Mouse (Mus musculus): ENCODE data around the gene Kmo. TPM values are rescaled to one million over a fixed set of nuclear protein-coding genes. Genes with fewer than 3 reads are reported as not detected.

The Kmo gene
- total RNA-seq, 1 experiment = not detected

DNA sequence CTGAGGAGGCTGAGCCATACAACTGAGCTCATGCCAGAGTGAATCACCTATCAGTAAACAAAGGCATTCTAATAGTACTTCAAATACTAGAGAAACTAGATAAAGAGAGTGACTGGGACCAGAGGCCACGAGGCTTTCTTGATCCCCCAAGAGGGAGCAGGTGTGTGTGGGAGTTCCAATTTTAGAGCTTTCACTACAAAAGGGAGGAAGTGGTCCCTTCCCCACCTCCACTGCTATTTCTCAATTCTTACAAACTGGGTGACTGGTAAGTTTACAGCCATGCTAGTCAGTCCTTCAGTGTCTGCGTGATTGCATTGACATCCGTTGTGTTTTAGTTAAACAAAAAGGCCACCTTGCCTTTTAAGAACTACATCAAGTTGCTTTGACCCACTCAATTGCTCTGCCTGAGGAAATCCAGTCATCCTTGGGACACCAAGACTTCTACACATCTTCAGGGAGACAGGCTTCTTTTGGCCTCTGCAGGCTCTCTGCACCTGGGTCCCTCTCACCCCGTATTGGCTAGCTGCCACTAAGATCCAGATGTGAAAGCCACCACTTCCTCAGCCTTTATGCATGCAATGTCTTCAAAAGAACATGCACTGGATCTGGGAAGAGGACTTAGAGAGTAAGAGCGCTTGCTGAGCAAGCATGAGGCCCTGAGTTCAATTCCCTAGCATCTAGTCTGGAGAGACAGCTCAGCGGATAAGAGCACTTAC, 20.4 kb downstream of the Kmo start:
- no peak overlapping the region for H3K27ac ChIP-seq (ENCODE audit: insufficient read depth, low read depth, low read length, poor library complexity, severe bottlenecking)
- DNase-seq (ENCODE audit: low read depth, low spot score) = no peak
- in situ Hi-C loops (cut with MboI; ENCODE audit: low sequenced_read_pairs in 2 of 2, unreplicated experiment in 2 of 2) = no loop called here
- no peaks in the 10 kb centered on the region for H3K9me3 ChIP-seq (ENCODE audit: control insufficient read depth, insufficient read depth, low read depth, low read length)
- H3K4me1 ChIP-seq (ENCODE audit: control insufficient read depth in 2 of 2, insufficient read depth in 2 of 2, low read length in 2 of 2, poor library complexity in 1 of 2) = no peaks in the 10 kb centered on the region
- H3K36me3 ChIP-seq (ENCODE audit: control insufficient read depth, insufficient read depth, low read length, poor library complexity, severe bottlenecking) = no peaks in the 10 kb centered on the region
- H3K4me3 ChIP-seq (ENCODE audit: insufficient read depth in 1 of 2, low read depth in 1 of 2, low read length in 2 of 2, poor library complexity in 1 of 2, severe bottlenecking in 1 of 2) = no peak overlapping the region
- no peak overlapping the region for H3K9ac ChIP-seq (ENCODE audit: insufficient read depth, low read depth, low read length, poor library complexity, severe bottlenecking)
- no peak for TF ChIP-seq MAFK (IDR thresholded peaks at IDR 0.05; ENCODE audit: insufficient read depth, low read depth, low read length)
- TF ChIP-seq ZC3H11A (IDR thresholded peaks at IDR 0.05; ENCODE audit: borderline replicate concordance, low read depth, low read length) = no peak
- TF ChIP-seq ZNF384 (IDR thresholded peaks at IDR 0.05; ENCODE audit: low read depth, low read length) = no peak
- TF ChIP-seq CHD2 (IDR thresholded peaks at IDR 0.05; ENCODE audit: low read depth, low read length) = no peak
- no peak for TF ChIP-seq HCFC1 (IDR thresholded peaks at IDR 0.05; ENCODE audit: borderline replicate concordance, insufficient read depth, low read length)

DNA sequence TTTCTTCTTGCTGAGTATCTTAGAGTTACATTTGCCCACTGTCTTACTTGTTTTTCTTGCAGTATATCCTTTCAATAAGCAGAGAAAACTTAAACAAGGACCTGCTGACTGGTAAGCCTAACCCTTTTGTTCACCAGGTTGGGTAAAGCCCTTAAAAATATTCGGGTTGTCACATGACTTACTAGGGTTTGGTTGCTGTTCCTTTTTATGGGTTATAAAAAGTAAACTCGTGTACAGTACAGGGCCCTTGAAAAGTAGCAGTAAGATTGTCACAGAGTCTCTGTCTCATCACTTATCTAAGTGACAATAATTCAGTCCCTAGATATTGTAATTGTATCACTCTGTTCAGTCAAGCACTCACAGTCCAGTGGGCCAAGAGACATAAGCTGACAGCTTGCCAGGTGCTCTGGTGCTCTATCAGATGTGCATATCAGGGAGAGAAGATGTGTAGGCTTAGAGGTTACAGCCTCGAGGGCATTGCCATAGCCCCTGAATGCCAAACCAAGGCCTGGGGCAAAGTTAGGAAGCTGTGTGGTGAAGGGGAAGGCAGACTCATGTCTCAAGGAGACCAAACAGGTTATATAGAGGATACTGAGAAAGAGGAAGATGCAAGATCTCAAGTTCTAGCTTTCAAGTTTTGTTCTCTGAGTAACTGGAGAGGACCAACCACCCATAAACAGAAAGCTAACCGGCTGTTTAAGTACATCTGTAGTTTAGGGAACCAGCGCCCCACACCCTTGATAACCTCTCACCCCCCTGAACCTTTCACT, 23.5 kb downstream of the Kmo start:
- no peaks in the 10 kb centered on the region for H3K36me3 ChIP-seq (ENCODE audit: control insufficient read depth, insufficient read depth, low read length, poor library complexity, severe bottlenecking)
- H3K4me3 ChIP-seq (ENCODE audit: insufficient read depth in 1 of 2, low read depth in 1 of 2, low read length in 2 of 2, poor library complexity in 1 of 2, severe bottlenecking in 1 of 2) = no peak overlapping the region
- no peak for DNase-seq (ENCODE audit: low read depth, low spot score)
- no peak overlapping the region for H3K27ac ChIP-seq (ENCODE audit: insufficient read depth, low read depth, low read length, poor library complexity, severe bottlenecking)
- in situ Hi-C loops (cut with MboI; ENCODE audit: low sequenced_read_pairs in 2 of 2, unreplicated experiment in 2 of 2) = no loop called here
- TF ChIP-seq HCFC1 (IDR thresholded peaks at IDR 0.05; ENCODE audit: borderline replicate concordance, insufficient read depth, low read length) = no peak
- no peak for TF ChIP-seq ZNF384 (IDR thresholded peaks at IDR 0.05; ENCODE audit: low read depth, low read length)
- TF ChIP-seq MAFK (IDR thresholded peaks at IDR 0.05; ENCODE audit: insufficient read depth, low read depth, low read length) = no peak
- no peak for TF ChIP-seq ZC3H11A (IDR thresholded peaks at IDR 0.05; ENCODE audit: borderline replicate concordance, low read depth, low read length)
- no peak for TF ChIP-seq CHD2 (IDR thresholded peaks at IDR 0.05; ENCODE audit: low read depth, low read length)
- no peaks in the 10 kb centered on the region for H3K9me3 ChIP-seq (ENCODE audit: control insufficient read depth, insufficient read depth, low read depth, low read length)
- no peak overlapping the region for H3K9ac ChIP-seq (ENCODE audit: insufficient read depth, low read depth, low read length, poor library complexity, severe bottlenecking)
- no peaks in the 10 kb centered on the region for H3K4me1 ChIP-seq (ENCODE audit: control insufficient read depth in 2 of 2, insufficient read depth in 2 of 2, low read length in 2 of 2, poor library complexity in 1 of 2)

DNA sequence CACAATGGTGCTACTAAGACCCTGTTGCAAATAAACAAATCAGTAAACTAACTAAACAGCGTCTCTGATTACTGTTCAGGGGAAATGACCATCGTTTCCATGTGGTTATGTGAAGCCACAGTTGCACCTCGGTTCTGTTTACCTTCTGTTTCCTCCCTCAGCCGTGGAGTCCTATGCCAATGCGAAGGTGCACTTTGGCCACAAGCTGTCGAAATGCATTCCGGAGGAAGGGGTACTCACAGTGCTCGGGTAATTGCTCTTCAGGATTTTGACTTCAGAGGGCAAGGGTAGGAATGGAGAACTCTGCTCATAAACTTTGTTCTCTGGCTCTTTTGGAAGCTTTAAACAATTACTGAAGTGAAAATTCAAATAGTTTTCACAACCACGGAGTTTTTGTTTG, 26.8 kb downstream of the Kmo start:
- Histone ChIP-seq H3K9ac (ENCODE audit: insufficient read depth, low read depth, low read length, poor library complexity, severe bottlenecking) (no peak overlapping the region), H3K9me3 (ENCODE audit: control insufficient read depth, insufficient read depth, low read depth, low read length) (no peaks in the 10 kb centered on the region), H3K4me3 (ENCODE audit: insufficient read depth in 1 of 2, low read depth in 1 of 2, low read length in 2 of 2, poor library complexity in 1 of 2, severe bottlenecking in 1 of 2) (no peak overlapping the region), H3K27ac (ENCODE audit: insufficient read depth, low read depth, low read length, poor library complexity, severe bottlenecking) (no peak overlapping the region), H3K36me3 (ENCODE audit: control insufficient read depth, insufficient read depth, low read length, poor library complexity, severe bottlenecking) (no peaks in the 10 kb centered on the region), H3K4me1 (ENCODE audit: control insufficient read depth in 2 of 2, insufficient read depth in 2 of 2, low read length in 2 of 2, poor library complexity in 1 of 2) (no peaks in the 10 kb centered on the region)
- DNase-seq (ENCODE audit: low read depth, low spot score) = no peak
- in situ Hi-C loops (cut with MboI; ENCODE audit: low sequenced_read_pairs in 2 of 2, unreplicated experiment in 2 of 2) = no loop called here
- no peak for TF ChIP-seq CHD2 (IDR thresholded peaks at IDR 0.05; ENCODE audit: low read depth, low read length)
- no peak for TF ChIP-seq ZC3H11A (IDR thresholded peaks at IDR 0.05; ENCODE audit: borderline replicate concordance, low read depth, low read length)
- TF ChIP-seq MAFK (IDR thresholded peaks at IDR 0.05; ENCODE audit: insufficient read depth, low read depth, low read length) = no peak
- TF ChIP-seq ZNF384 (IDR thresholded peaks at IDR 0.05; ENCODE audit: low read depth, low read length) = no peak
- TF ChIP-seq HCFC1 (IDR thresholded peaks at IDR 0.05; ENCODE audit: borderline replicate concordance, insufficient read depth, low read length) = no peak

GRCm38 (mm10) chr1:175648615-175649014, 28.4 kb downstream of the Kmo start:
- in situ Hi-C loops (cut with MboI; ENCODE audit: low sequenced_read_pairs in 2 of 2, unreplicated experiment in 2 of 2) = no loop called here
- Histone ChIP-seq H3K36me3 (ENCODE audit: control insufficient read depth, insufficient read depth, low read length, poor library complexity, severe bottlenecking) (no peaks in the 10 kb centered on the region), H3K4me3 (ENCODE audit: insufficient read depth in 1 of 2, low read depth in 1 of 2, low read length in 2 of 2, poor library complexity in 1 of 2, severe bottlenecking in 1 of 2) (no peak overlapping the region), H3K9ac (ENCODE audit: insufficient read depth, low read depth, low read length, poor library complexity, severe bottlenecking) (no peak overlapping the region), H3K27ac (ENCODE audit: insufficient read depth, low read depth, low read length, poor library complexity, severe bottlenecking) (no peak overlapping the region), H3K4me1 (ENCODE audit: control insufficient read depth in 2 of 2, insufficient read depth in 2 of 2, low read length in 2 of 2, poor library complexity in 1 of 2) (no peaks in the 10 kb centered on the region), H3K9me3 (ENCODE audit: control insufficient read depth, insufficient read depth, low read depth, low read length) (no peaks in the 10 kb centered on the region)
- DNase-seq (ENCODE audit: low read depth, low spot score) = no peak
- TF ChIP-seq HCFC1 (IDR thresholded peaks at IDR 0.05; ENCODE audit: borderline replicate concordance, insufficient read depth, low read length) (no peak), ZC3H11A (IDR thresholded peaks at IDR 0.05; ENCODE audit: borderline replicate concordance, low read depth, low read length) (no peak), MAFK (IDR thresholded peaks at IDR 0.05; ENCODE audit: insufficient read depth, low read depth, low read length) (no peak), CHD2 (IDR thresholded peaks at IDR 0.05; ENCODE audit: low read depth, low read length) (no peak), ZNF384 (IDR thresholded peaks at IDR 0.05; ENCODE audit: low read depth, low read length) (no peak)
